Mouse (Mus musculus) embryonic facial prominence, embryonic 10.5 days (tissue): ENCODE measurements around the gene Rictor. TPM values are rescaled to one million over a fixed set of nuclear protein-coding genes. Genes with fewer than 3 reads are reported as not detected.

Source experiments
- DNase-seq: peaks from one replicate; pipeline ENCODE4 v3.0.0-alpha.2; 2017; ENCODE audit warnings: low spot score
- H3K27ac ChIP-seq: fragments of 300-500 bp; sonication (generic); replicated peaks from 2 replicates; pipeline ENCODE4 v1.5.1; 2016; ENCODE audit warnings: mild to moderate bottlenecking
- H3K27me3 ChIP-seq: fragments of 300-500 bp; sonication (generic); replicated peaks from 2 replicates; pipeline ENCODE4 v1.6.1; 2016; ENCODE audit warnings: low read depth, mild to moderate bottlenecking; ENCODE audit not compliant: poor library complexity, severe bottlenecking
- H3K36me3 ChIP-seq: fragments of 300-500 bp; sonication (generic); replicated peaks from 2 replicates; pipeline ENCODE4 v1.6.1; 2016; ENCODE audit warnings: mild to moderate bottlenecking, moderate library complexity
- H3K4me1 ChIP-seq: fragments of 300-500 bp; sonication (generic); 2 replicates; pipeline ENCODE4 v1.6.1; 2016
- H3K4me3 ChIP-seq: fragments of 300-500 bp; sonication (generic); 2 replicates; pipeline ENCODE4 v1.5.1; 2016; ENCODE audit warnings: mild to moderate bottlenecking, moderate library complexity
- H3K9me3 ChIP-seq: fragments of 300-500 bp; sonication (generic); 2 replicates; pipeline ENCODE4 v1.6.1; 2016; ENCODE audit warnings: mild to moderate bottlenecking
- WGBS: fragments of 180-500 bp; shearing (Covaris S2); methylation state at CpG from one replicate; pipeline ENCODE4 v1.1.7; 2016; 5-methylcytosine and 5-hydroxymethylcytosine counted together
- polyA plus RNA-seq: library from polyadenylated mRNA; unstranded; fragments of >200 nt; fragmentation: Nextera tagmentation; extraction: Ambion mirVana; gene quantifications from 2 replicates; pipeline ENCODE4 v1.2.1, GENCODE M21; 2016

The Rictor gene
- polyA plus RNA-seq, 1 experiment from 2014 or later, result 35.8 TPM

DNA sequence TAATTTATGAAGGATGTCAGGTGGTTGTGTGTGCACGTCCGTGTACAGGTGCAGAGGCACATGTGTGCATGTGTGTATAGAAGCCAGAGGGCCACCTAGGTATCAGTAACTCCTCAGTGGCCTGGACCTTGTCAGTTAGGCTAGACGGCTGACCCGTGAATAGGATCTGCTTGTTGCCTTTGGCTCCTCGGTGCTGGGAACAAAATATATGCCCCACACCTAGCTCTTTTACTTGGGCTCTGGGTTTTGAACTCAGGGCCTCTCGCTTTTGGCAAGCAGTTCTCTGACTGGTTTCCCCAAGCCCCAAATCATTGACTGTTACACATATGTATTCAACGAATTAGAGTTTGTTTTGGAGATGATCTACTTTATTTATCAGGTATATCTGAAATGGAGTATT is 3.0 kb downstream of the Rictor start:
- Histone ChIP-seq H3K4me3 (no peak overlapping the region), H3K27me3 (peaks cover 3% of the 10 kb centered on the region; the same call in 1 of the 2 replicates), H3K4me1 (peaks cover 42% of the 10 kb centered on the region), H3K27ac (no peak overlapping the region), H3K36me3 (no peaks in the 10 kb centered on the region), H3K9me3 (no peaks in the 10 kb centered on the region)
- DNase-seq, result no peak
- 79% methylated on average over 7 of the region's 7 CpGs for WGBS

DNA sequence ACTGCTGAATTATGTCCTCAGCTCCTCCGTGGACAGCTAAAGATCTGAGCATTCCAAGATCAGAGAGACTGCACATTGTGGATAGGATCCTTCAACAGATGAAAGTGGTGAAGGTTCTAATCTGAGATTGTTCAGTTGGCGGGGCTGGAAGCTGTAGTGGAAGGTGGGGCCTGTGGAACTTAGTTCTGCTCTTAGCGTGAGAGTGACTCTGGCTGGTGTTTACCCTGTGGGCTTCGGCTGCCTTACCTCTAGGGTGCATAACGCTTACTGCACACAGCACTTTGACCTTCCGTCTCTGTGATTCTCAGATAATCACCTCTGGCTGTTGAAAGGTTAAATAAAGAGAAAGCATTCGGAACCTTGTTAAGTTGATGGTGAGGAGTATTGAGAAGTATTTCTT is 6.6 kb downstream of the Rictor start:
- 51% methylated on average over 7 of the region's 7 CpGs for WGBS
- no peak for DNase-seq
- Histone ChIP-seq H3K4me1 (peaks cover 37% of the 10 kb centered on the region), H3K9me3 (peaks cover 4% of the 10 kb centered on the region; the same call in 1 of the 2 replicates), H3K27ac (no peak overlapping the region), H3K36me3 (peaks cover 7% of the 10 kb centered on the region), H3K4me3 (no peak overlapping the region), H3K27me3 (no peaks in the 10 kb centered on the region)

DNA sequence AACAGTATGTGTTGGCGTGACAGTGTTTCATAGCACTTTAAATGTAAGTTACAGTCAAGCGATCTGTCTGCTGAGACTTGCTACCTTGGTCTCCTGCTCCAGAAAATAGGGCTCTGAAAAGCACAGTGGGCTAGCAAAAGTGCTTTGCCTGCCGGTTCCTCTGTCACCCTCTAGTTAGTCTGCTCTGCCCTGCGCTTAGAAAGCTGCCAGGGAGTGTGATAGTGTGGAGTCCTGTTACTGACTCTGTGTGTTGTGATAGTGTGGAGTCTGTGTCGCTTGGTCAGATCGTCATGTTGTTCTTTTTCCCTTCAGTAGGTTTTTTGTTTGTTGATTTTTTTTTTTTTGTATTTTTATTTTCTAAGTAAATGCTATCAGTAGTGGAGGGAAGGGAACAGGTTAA is 7.1 kb downstream of the Rictor start:
- Histone ChIP-seq H3K4me3 (no peak overlapping the region), H3K4me1 (peaks cover 33% of the 10 kb centered on the region), H3K27me3 (no peaks in the 10 kb centered on the region), H3K36me3 (peaks cover 11% of the 10 kb centered on the region), H3K9me3 (peaks cover 6% of the 10 kb centered on the region; the same call in 1 of the 2 replicates), H3K27ac (no peak overlapping the region)
- 76% methylated on average over 6 of the region's 6 CpGs for WGBS
- DNase-seq, result no peak

DNA sequence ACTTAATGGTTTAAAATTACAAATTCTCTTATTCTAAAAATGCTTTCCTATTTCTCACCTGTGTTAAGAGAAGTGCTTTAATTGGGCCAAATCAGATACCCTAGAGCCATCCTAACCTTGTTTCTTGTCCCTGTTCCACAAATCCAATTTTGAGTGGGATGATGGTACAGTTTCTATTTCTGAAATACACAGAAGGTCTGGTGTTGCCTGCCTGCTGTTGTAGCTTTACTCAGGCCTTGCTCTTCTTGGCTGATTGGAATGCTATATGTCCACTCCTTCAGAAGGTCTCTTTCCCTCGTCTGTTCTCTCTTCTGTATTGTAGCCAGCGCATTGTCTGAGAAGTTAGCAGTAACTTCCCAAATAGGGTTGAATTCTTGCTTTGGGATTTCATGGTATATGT is 13.2 kb downstream of the Rictor start:
- WGBS, result 93% methylated on average over 2 of the region's 2 CpGs
- Histone ChIP-seq H3K9me3 (peaks cover 6% of the 10 kb centered on the region; the same call in 1 of the 2 replicates), H3K4me3 (no peak overlapping the region), H3K4me1 (no peaks in the 10 kb centered on the region; the same call in 1 of the 2 replicates), H3K36me3 (peaks cover 14% of the 10 kb centered on the region), H3K27ac (no peak overlapping the region), H3K27me3 (no peaks in the 10 kb centered on the region)
- no peak for DNase-seq

DNA sequence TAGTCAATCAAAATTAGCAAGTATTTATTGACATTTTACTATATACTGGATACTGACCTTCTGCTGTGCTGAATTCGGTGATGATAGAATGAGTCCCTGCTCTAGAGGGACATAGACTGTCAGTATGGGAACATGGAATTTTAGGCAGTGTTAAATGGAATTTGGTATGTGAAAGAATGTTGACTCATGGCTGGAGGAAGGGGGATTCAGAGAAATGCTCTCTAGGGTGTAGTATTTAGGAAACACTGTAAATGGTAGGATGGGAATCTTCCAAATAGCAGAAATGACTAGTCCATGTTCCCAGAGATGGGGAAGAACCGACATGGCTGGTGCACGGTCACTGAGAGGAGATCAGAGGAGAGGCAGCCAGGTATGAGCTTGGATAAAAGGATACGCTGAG is 13.6 kb downstream of the Rictor start:
- 93% methylated on average over 4 of the region's 4 CpGs for WGBS
- Histone ChIP-seq H3K4me1 (no peaks in the 10 kb centered on the region; the same call in 1 of the 2 replicates), H3K4me3 (no peak overlapping the region), H3K27me3 (no peaks in the 10 kb centered on the region), H3K36me3 (peaks cover 14% of the 10 kb centered on the region), H3K27ac (no peak overlapping the region), H3K9me3 (peaks cover 6% of the 10 kb centered on the region; the same call in 1 of the 2 replicates)
- no peak for DNase-seq

DNA sequence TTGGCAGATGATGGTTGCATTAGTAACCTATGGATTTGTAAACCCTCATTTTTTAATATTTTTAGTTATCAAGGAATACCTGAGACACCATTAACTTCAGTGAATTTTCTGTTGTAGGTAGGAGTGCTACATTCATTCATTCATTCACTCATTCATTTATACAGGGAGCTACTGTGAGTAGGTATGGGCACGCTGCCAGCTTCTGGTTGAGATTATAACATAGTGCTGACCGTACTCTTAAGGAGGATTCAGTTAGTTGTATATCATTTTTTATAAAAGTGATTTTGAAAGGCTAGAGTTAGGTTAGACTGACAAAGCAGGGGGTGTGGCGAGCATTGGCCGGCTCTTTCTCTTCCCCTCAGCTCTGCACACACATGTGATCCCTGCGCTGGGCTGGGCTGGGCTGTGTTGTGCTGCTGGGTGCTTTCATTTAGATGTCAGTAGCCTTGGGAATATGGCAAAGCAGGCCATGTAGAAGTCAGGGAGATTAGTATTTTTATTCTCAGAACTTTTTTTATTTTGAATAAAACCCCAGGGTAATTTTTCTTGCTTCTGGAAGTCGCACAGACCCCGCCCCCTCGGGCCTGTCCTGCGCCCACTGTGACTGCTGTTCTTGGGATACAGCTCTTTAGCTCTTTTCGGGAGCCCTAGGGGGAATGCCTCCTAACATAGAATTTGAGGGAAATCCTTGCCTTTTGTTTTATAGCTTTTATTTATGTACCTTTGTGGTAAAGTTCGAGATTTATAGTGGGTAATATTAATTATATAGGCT is 14.4 kb downstream of the Rictor start:
- Histone ChIP-seq H3K27me3 (no peaks in the 10 kb centered on the region), H3K36me3 (peaks cover 14% of the 10 kb centered on the region), H3K27ac (no peak overlapping the region), H3K9me3 (peaks cover 6% of the 10 kb centered on the region; the same call in 1 of the 2 replicates), H3K4me3 (no peak overlapping the region), H3K4me1 (no peaks in the 10 kb centered on the region; the same call in 1 of the 2 replicates)
- WGBS, result 91% methylated on average over 11 of the region's 11 CpGs
- no peak for DNase-seq

DNA sequence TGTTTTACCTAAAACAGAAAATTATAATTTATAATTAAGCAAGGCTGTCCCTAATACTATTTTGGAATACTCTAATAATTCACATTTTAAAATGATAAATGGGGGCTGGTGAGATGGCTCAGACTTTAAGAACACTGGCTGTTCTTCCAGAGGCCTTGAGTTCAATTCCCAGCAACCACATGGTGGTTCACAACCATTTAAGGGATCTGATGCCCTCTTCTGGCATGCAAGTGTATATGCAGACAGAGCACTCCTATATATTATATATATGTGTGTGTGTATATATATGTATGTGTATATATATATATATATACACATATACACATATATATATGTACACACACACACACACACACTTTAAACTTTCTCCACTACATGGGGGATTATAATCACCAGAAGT is 15.2 kb downstream of the Rictor start:
- no peak for DNase-seq
- no peak overlapping the region for H3K4me3 ChIP-seq
- peaks cover 14% of the 10 kb centered on the region for H3K36me3 ChIP-seq
- H3K27me3 ChIP-seq, result no peaks in the 10 kb centered on the region
- H3K4me1 ChIP-seq, result no peaks in the 10 kb centered on the region; the same call in 1 of the 2 replicates
- H3K27ac ChIP-seq, result no peak overlapping the region
- peaks cover 6% of the 10 kb centered on the region; the same call in 1 of the 2 replicates for H3K9me3 ChIP-seq

DNA sequence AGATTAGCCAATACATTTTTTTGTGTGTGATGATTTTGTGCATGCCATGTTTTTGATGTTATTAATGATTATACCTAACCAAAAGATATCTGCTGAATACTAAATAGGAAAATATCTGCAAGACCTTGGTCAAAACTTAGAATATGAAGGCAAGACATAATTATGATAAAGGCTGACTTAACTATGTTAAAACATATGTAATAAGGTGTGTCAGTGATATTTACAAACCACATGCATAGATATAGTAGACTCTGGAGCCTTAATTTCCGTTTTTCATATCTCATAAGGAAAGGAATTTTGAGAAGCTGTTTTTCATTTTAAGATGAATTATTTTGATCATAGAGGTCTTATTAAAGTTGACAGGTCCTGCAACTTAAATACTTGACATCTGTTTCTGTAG is 16.3 kb downstream of the Rictor start:
- H3K27ac ChIP-seq, result no peak overlapping the region
- H3K36me3 ChIP-seq, result peaks cover 10% of the 10 kb centered on the region
- no peaks in the 10 kb centered on the region; the same call in 1 of the 2 replicates for H3K4me1 ChIP-seq
- H3K27me3 ChIP-seq, result no peaks in the 10 kb centered on the region
- no peak for DNase-seq
- H3K4me3 ChIP-seq, result no peak overlapping the region
- peaks cover 6% of the 10 kb centered on the region; the same call in 1 of the 2 replicates for H3K9me3 ChIP-seq
- WGBS, result 79% methylated on average over 1 of the region's 1 CpGs

DNA sequence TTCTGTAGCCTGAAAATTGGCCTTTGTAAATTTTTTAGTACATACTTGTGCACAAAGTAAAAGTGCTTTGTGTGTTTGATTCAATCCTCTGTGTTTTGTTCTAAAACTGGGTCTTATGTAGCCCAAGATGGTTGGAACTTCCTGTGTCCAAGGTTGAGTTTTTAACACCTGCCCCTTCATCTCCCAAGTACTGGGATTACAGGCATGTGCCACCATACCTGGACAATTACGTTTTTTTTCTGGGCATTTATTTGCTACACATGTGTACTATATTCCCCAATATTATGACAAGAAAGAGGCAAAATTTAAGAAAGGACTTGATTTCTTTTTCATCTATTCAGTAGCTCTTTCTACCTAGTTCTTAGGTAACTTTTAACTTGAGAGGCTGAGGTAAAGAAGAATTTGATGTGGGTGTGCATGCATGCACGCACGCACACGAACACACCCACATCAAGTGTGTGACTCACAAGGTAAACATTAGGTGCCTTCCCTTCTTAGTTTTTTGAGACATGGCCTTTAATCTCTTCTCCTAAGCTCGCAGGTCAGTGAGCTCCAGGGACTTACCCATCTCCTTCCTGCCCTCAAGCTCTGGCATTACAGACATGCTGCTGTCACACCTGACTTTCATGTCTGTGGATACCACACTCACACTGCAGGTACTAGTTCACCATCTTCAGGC is 18.1 kb downstream of the Rictor start:
- WGBS, result 82% methylated on average over 5 of the region's 5 CpGs
- no peaks in the 10 kb centered on the region for H3K9me3 ChIP-seq
- DNase-seq, result no peak
- H3K4me3 ChIP-seq, result no peak overlapping the region
- no peaks in the 10 kb centered on the region for H3K27me3 ChIP-seq
- H3K36me3 ChIP-seq, result no peaks in the 10 kb centered on the region
- H3K27ac ChIP-seq, result no peak overlapping the region
- no peaks in the 10 kb centered on the region; the same call in 1 of the 2 replicates for H3K4me1 ChIP-seq

DNA sequence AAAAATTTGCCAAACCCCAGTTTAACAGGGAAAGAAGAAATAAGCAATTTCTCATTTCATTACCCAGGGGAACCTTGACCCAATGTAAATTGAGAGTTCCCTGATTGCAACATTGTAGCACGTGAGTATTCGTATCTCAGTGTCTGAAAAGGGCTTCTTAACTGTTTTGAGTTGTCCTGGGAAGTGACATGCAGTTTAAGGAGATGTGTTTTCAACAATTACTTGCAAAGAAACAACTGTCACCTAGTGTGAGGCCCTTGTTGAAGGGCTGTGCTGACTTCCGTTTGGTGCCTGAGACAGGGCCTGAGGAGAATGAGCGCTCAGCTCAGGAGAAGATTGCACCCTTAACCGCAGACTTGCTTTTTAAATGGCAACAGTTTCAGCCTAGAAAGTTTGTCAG is 24.9 kb downstream of the Rictor start:
- Histone ChIP-seq H3K4me1 (peaks cover 12% of the 10 kb centered on the region), H3K27ac (no peak overlapping the region), H3K27me3 (no peaks in the 10 kb centered on the region), H3K36me3 (no peaks in the 10 kb centered on the region), H3K9me3 (no peaks in the 10 kb centered on the region), H3K4me3 (no peak overlapping the region)
- DNase-seq, result no peak
- WGBS, result 74% methylated on average over 5 of the region's 5 CpGs

DNA sequence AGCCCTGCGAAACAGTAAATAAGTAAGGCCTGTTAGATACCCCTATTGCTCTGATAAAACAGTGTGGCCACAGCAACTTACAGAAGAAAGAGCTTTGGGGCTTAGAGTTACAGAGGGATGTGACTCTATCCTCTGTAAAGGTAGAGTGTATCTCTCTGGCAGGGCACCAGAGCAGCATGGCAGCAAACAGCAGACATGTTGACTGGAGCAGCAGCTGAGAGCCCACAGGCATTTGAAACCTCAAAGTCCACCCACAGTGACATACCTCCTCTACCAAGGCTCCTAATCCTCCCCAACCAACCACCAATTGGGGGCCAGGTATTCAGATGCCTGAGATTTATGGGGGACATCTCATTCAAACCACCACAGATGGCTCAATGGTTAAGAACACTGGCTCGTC is 31.0 kb downstream of the Rictor start:
- H3K4me1 ChIP-seq, result peaks cover 6% of the 10 kb centered on the region
- H3K27me3 ChIP-seq, result no peaks in the 10 kb centered on the region
- no peaks in the 10 kb centered on the region for H3K9me3 ChIP-seq
- H3K27ac ChIP-seq, result no peak overlapping the region
- no peak for DNase-seq
- WGBS, result 95% methylated on average over 2 of the region's 2 CpGs
- no peak overlapping the region for H3K4me3 ChIP-seq
- H3K36me3 ChIP-seq, result peaks cover 11% of the 10 kb centered on the region

DNA sequence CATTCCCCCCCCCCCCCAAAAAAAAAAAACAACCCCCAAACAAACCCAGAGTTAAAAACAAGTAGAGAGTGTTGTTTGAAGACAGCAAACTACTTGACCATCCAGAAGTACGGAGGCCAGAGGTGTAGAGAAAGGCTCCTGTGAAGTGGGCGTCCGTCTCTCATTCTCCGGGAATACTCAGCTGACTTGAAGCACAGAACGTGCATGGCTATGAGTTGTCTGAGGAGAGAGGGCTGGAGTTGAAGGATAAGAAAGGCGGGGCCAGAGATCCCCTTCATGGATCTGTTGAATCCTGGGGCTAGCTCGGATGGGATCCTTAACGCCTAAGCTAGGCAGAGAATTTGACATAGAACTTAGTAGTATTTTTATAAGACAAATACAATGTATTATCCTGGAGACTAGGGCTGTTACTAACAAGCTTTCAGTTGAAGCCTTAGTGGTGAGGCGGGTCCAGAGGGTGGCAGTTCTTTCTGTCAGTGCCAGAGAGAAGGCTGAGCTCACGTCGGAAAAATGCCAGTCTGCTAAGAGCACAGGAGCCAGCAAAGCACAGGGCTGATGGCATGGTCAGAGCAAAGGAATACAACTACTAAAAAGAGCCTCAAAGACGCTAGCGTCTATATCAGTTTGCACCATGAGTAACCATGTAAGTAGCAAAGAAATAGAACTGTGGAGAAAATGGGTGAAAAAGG is 34.3 kb downstream of the Rictor start:
- Histone ChIP-seq H3K36me3 (peaks cover 30% of the 10 kb centered on the region), H3K4me1 (no peaks in the 10 kb centered on the region), H3K27me3 (no peaks in the 10 kb centered on the region), H3K27ac (no peak overlapping the region), H3K9me3 (no peaks in the 10 kb centered on the region), H3K4me3 (no peak overlapping the region)
- no peak for DNase-seq
- WGBS, result 80% methylated on average over 13 of the region's 13 CpGs
